Mouse (Mus musculus): ENCODE data around the gene Slc37a4. TPM values are rescaled to one million over a fixed set of nuclear protein-coding genes. Genes with fewer than 3 reads are reported as not detected.
"Not testable (repeated sequence)": the region's sequence is repeated elsewhere in the genome, so short reads cannot be mapped to it uniquely, and the experiment has no call there.

The Slc37a4 gene
- polyA plus RNA-seq, 1 experiment from 2014 or later: 87.2 TPM

- not testable (repeated sequence) for H3K9me3 ChIP-seq (ENCODE audit: control insufficient read depth, low read length); H3K27me3 ChIP-seq (replicated peaks; ENCODE audit: control insufficient read depth, insufficient read depth, low read length); H3K36me3 ChIP-seq (ENCODE audit: control insufficient read depth, insufficient read depth, low read length); H3K4me1 ChIP-seq (ENCODE audit: control insufficient read depth, insufficient read depth, low read length)
- Histone ChIP-seq H3K9ac (ENCODE audit: low read depth, low read length) (peak overlapping the region; percentile 78), H3K27ac (ENCODE audit: low read length) (peak overlapping the region; percentile 71), H3K4me2 (ENCODE audit: low read depth, low read length) (peak overlapping the region; percentile 53), H3K4me3 (ENCODE audit: low read length) (peak overlapping the region; percentile 79)
- peak; percentile 27; the same call in 1 of the 2 replicates for ATAC-seq
- WGBS: 35% methylated on average over 4 of the region's 4 CpGs
Measured at GRCm38 (mm10) chr9:44361931-44362330, 34.7 kb upstream of the Slc37a4 start.

- Histone ChIP-seq H3K27ac (ENCODE audit: low read length) (no peak overlapping the region), H3K4me2 (ENCODE audit: low read depth, low read length) (no peak overlapping the region), H3K9me3 (ENCODE audit: control insufficient read depth, low read length) (no peaks in the 10 kb centered on the region), H3K36me3 (ENCODE audit: control insufficient read depth, insufficient read depth, low read length) (no peaks in the 10 kb centered on the region; the same call in 1 of the 2 replicates), H3K4me3 (ENCODE audit: low read length) (no peak overlapping the region), H3K27me3 (replicated peaks; ENCODE audit: control insufficient read depth, insufficient read depth, low read length) (no peaks in the 10 kb centered on the region), H3K4me1 (ENCODE audit: control insufficient read depth, insufficient read depth, low read length) (peaks cover 7% of the 10 kb centered on the region), H3K9ac (ENCODE audit: low read depth, low read length) (no peak overlapping the region)
- WGBS: 62% methylated on average over 3 of the region's 3 CpGs
- ATAC-seq: no peak
Measured at GRCm38 (mm10) chr9:44364480-44364879, 32.2 kb upstream of the Slc37a4 start.

- 0 out of 2 replicates have a peak, but pooled peaks cover 3% of the 10 kb centered on the region for H3K36me3 ChIP-seq (ENCODE audit: control insufficient read depth, insufficient read depth, low read length)
- H3K27me3 ChIP-seq (replicated peaks; ENCODE audit: control insufficient read depth, insufficient read depth, low read length): no peaks in the 10 kb centered on the region
- H3K4me2 ChIP-seq (ENCODE audit: low read depth, low read length): no peak overlapping the region
- no peak overlapping the region for H3K4me3 ChIP-seq (ENCODE audit: low read length)
- H3K9me3 ChIP-seq (ENCODE audit: control insufficient read depth, low read length): no peaks in the 10 kb centered on the region
- no peak overlapping the region for H3K9ac ChIP-seq (ENCODE audit: low read depth, low read length)
- ATAC-seq: peak; percentile 28
- no peak overlapping the region for H3K27ac ChIP-seq (ENCODE audit: low read length)
- 0 out of 2 replicates have a peak, but pooled peaks cover 2% of the 10 kb centered on the region for H3K4me1 ChIP-seq (ENCODE audit: control insufficient read depth, insufficient read depth, low read length)
Measured at GRCm38 (mm10) chr9:44373386-44373785, 23.3 kb upstream of the Slc37a4 start.

GRCm38 (mm10) chr9:44376141-44376540 lies 20.5 kb upstream of the Slc37a4 start:
- WGBS: 87% methylated on average over 6 of the region's 6 CpGs
- H3K4me2 ChIP-seq (ENCODE audit: low read depth, low read length): no peak overlapping the region

GRCm38 (mm10) chr9:44377335-44377734 lies 19.3 kb upstream of the Slc37a4 start:
- 73% methylated on average over 2 of the region's 2 CpGs for WGBS
- H3K9me3 ChIP-seq (ENCODE audit: control insufficient read depth, low read length); H3K36me3 ChIP-seq (ENCODE audit: control insufficient read depth, insufficient read depth, low read length); H3K4me3 ChIP-seq (ENCODE audit: low read length); H3K27me3 ChIP-seq (replicated peaks; ENCODE audit: control insufficient read depth, insufficient read depth, low read length); ATAC-seq; H3K4me2 ChIP-seq (ENCODE audit: low read depth, low read length); H3K27ac ChIP-seq (ENCODE audit: low read length); H3K9ac ChIP-seq (ENCODE audit: low read depth, low read length): not testable (repeated sequence)
- peaks cover 12% of the 10 kb centered on the region for H3K4me1 ChIP-seq (ENCODE audit: control insufficient read depth, insufficient read depth, low read length)

More at GRCm38 (mm10) chr9:44376141-44376540, 20.5 kb upstream of the Slc37a4 start:
- H3K9ac ChIP-seq (ENCODE audit: low read depth, low read length): no peak overlapping the region
- no peaks in the 10 kb centered on the region for H3K27me3 ChIP-seq (replicated peaks; ENCODE audit: control insufficient read depth, insufficient read depth, low read length)
- ATAC-seq: no peak
- 0 out of 2 replicates have a peak, but pooled peaks cover 3% of the 10 kb centered on the region for H3K36me3 ChIP-seq (ENCODE audit: control insufficient read depth, insufficient read depth, low read length)
- no peak overlapping the region for H3K27ac ChIP-seq (ENCODE audit: low read length)
- H3K9me3 ChIP-seq (ENCODE audit: control insufficient read depth, low read length): no peaks in the 10 kb centered on the region
- no peak overlapping the region for H3K4me3 ChIP-seq (ENCODE audit: low read length)
- peaks cover 12% of the 10 kb centered on the region for H3K4me1 ChIP-seq (ENCODE audit: control insufficient read depth, insufficient read depth, low read length)

GRCm38 (mm10) chr9:44378153-44378730 lies 18.4 kb upstream of the Slc37a4 start:
- Histone ChIP-seq H3K27me3 (replicated peaks; ENCODE audit: control insufficient read depth, insufficient read depth, low read length) (no peaks in the 10 kb centered on the region), H3K9me3 (ENCODE audit: control insufficient read depth, low read length) (no peaks in the 10 kb centered on the region), H3K36me3 (ENCODE audit: control insufficient read depth, insufficient read depth, low read length) (0 out of 2 replicates have a peak, but pooled peaks cover 5% of the 10 kb centered on the region), H3K9ac (ENCODE audit: low read depth, low read length) (peak overlapping the region; percentile 85), H3K27ac (ENCODE audit: low read length) (peak overlapping the region; percentile 91), H3K4me3 (ENCODE audit: low read length) (peak overlapping the region; percentile 93), H3K4me2 (ENCODE audit: low read depth, low read length) (peak overlapping the region; percentile 68), H3K4me1 (ENCODE audit: control insufficient read depth, insufficient read depth, low read length) (peaks cover 12% of the 10 kb centered on the region)
- 84% methylated on average over 5 of the region's 5 CpGs for WGBS
- no peak for ATAC-seq

GRCm38 (mm10) chr9:44379054-44379834 lies 17.4 kb upstream of the Slc37a4 start, which contains the start of gene Hyou1:
TSS of gene Hyou1 (plus strand) at chr9:44379490.
- Histone ChIP-seq H3K9me3 (ENCODE audit: control insufficient read depth, low read length) (no peaks in the 10 kb centered on the region), H3K4me1 (ENCODE audit: control insufficient read depth, insufficient read depth, low read length) (peaks cover 12% of the 10 kb centered on the region), H3K4me3 (ENCODE audit: low read length) (peak within 1 kb of the TSS; percentile 93), H3K36me3 (ENCODE audit: control insufficient read depth, insufficient read depth, low read length) (0 out of 2 replicates have a peak, but pooled peaks cover 11% of the 10 kb centered on the region), H3K27me3 (replicated peaks; ENCODE audit: control insufficient read depth, insufficient read depth, low read length) (no peaks in the 10 kb centered on the region), H3K4me2 (ENCODE audit: low read depth, low read length) (peak within 1 kb of the TSS; percentile 88), H3K27ac (ENCODE audit: low read length) (peak within 1 kb of the TSS; percentile 91), H3K9ac (ENCODE audit: low read depth, low read length) (peak within 1 kb of the TSS; percentile 92)
- peak; percentile 96 for ATAC-seq
- WGBS: under 1% methylated on average over 83 of the region's 83 CpGs

- peaks cover 12% of the 10 kb centered on the region for H3K4me1 ChIP-seq (ENCODE audit: control insufficient read depth, insufficient read depth, low read length)
- peak; percentile 33 for ATAC-seq
- 5% methylated on average over 15 of the region's 15 CpGs for WGBS
- H3K36me3 ChIP-seq (ENCODE audit: control insufficient read depth, insufficient read depth, low read length): 0 out of 2 replicates have a peak, but pooled peaks cover 16% of the 10 kb centered on the region
- peak overlapping the region; percentile 84 for H3K27ac ChIP-seq (ENCODE audit: low read length)
- no peaks in the 10 kb centered on the region for H3K27me3 ChIP-seq (replicated peaks; ENCODE audit: control insufficient read depth, insufficient read depth, low read length)
- peak overlapping the region; percentile 88 for H3K4me2 ChIP-seq (ENCODE audit: low read depth, low read length)
- no peaks in the 10 kb centered on the region for H3K9me3 ChIP-seq (ENCODE audit: control insufficient read depth, low read length)
- H3K4me3 ChIP-seq (ENCODE audit: low read length): peak overlapping the region; percentile 93
- H3K9ac ChIP-seq (ENCODE audit: low read depth, low read length): peak overlapping the region; percentile 92
Measured at GRCm38 (mm10) chr9:44379862-44380261, 16.8 kb upstream of the Slc37a4 start.

- Histone ChIP-seq H3K27me3 (replicated peaks; ENCODE audit: control insufficient read depth, insufficient read depth, low read length) (no peaks in the 10 kb centered on the region), H3K4me1 (ENCODE audit: control insufficient read depth, insufficient read depth, low read length) (peaks cover 10% of the 10 kb centered on the region), H3K4me2 (ENCODE audit: low read depth, low read length) (no peak overlapping the region), H3K9ac (ENCODE audit: low read depth, low read length) (no peak overlapping the region), H3K9me3 (ENCODE audit: control insufficient read depth, low read length) (no peaks in the 10 kb centered on the region), H3K4me3 (ENCODE audit: low read length) (no peak overlapping the region), H3K36me3 (ENCODE audit: control insufficient read depth, insufficient read depth, low read length) (peaks cover 32% of the 10 kb centered on the region), H3K27ac (ENCODE audit: low read length) (no peak overlapping the region)
- 91% methylated on average over 13 of the region's 13 CpGs for WGBS
- no peak for ATAC-seq
Measured at GRCm38 (mm10) chr9:44384596-44384995, 12.1 kb upstream of the Slc37a4 start.

Data from intestine, embryonic 16.5 days (tissue).